Comparison of ENCODE assay signal across 8 mouse cellular contexts in genomic region chr10:110455063-110455837, GRCm38 (mm10). TPM values are rescaled to one million over a fixed set of nuclear protein-coding genes. Genes with fewer than 3 reads are reported as not detected.
DNase-seq lines count a peak whose midpoint lies in the region; ATAC-seq and TF ChIP-seq lines count a peak whose summit lies in the region.

No protein-coding gene starts in this region.

- no peak for TF ChIP-seq POLR2A in small intestine, adult 2 months (IDR thresholded peaks at IDR 0.05; ENCODE audit: low read depth, low read length)

- H3K4me1 ChIP-seq in heart, embryonic 12.5 days (replicated peaks), result peaks cover 6% of the 10 kb centered on the region
- H3K4me1 ChIP-seq in megakaryocyte, embryonic 14.5 days, result peaks cover 14% of the 10 kb centered on the region
- peaks cover 2% of the 10 kb centered on the region; the same call in 1 of the 2 replicates for H3K4me1 ChIP-seq in small intestine, adult 2 months (ENCODE audit: control insufficient read depth, insufficient read depth, insufficient read length, low read length)

- TF ChIP-seq CTCF in small intestine, adult 2 months (IDR thresholded peaks at IDR 0.05; ENCODE audit: extremely low read depth, insufficient read length, insufficient replicate concordance, low read depth, low read length), result no peak

- H3K9me3 ChIP-seq in heart, embryonic 12.5 days (replicated peaks), result no peaks in the 10 kb centered on the region
- H3K9me3 ChIP-seq in megakaryocyte, embryonic 14.5 days, result no peaks in the 10 kb centered on the region

- H3K4me3 ChIP-seq in heart, embryonic 12.5 days, result peak overlapping the region; percentile 62
- H3K4me3 ChIP-seq in megakaryocyte, embryonic 14.5 days (replicated peaks), result peak overlapping the region; percentile 88
- H3K4me3 ChIP-seq in small intestine, adult 2 months (ENCODE audit: low read depth, low read length), result peak overlapping the region; percentile 60

- no peaks in the 10 kb centered on the region for H3K36me3 ChIP-seq in heart, embryonic 12.5 days
- no peaks in the 10 kb centered on the region for H3K36me3 ChIP-seq in megakaryocyte, embryonic 14.5 days (replicated peaks; ENCODE audit: low read length)
- H3K36me3 ChIP-seq in small intestine, adult 2 months (ENCODE audit: control insufficient read depth, insufficient read depth, low read length), result no peaks in the 10 kb centered on the region

- under 1% methylated on average over 42 of the region's 45 CpGs for WGBS in heart, embryonic 12.5 days
- 2% methylated on average over 45 of the region's 45 CpGs for WGBS in small intestine, adult 2 months

- 0 out of 2 replicates have a peak, but pooled peaks have one; percentile 15 for ATAC-seq in heart, embryonic 12.5 days (ENCODE audit: insufficient number of reproducible peaks, low FRiP score)
- no peak for ATAC-seq in monocyte, adult 5-6 weeks (replicated peaks; ENCODE audit: insufficient number of reproducible peaks, low FRiP score, low TSS enrichment, poor library complexity, severe bottlenecking)

- no peak for DNase-seq in heart, adult 8-10 months (ENCODE audit: low spot score)
- peak; percentile 79 to 85 for DNase-seq in cerebellum, postnatal 10 days
- DNase-seq in frontal cortex, postnatal 14 days (ENCODE audit: low spot score in 2 of 2), result peak; percentile 26 to 40
- DNase-seq in layer of hippocampus, postnatal 14 days (ENCODE audit: low spot score in 2 of 2), result peak; percentile 31 to 51

- peak overlapping the region; percentile 67 for H3K9ac ChIP-seq in heart, embryonic 12.5 days

- H3K27me3 ChIP-seq in heart, embryonic 12.5 days (replicated peaks), result peaks cover 8% of the 10 kb centered on the region; the same call in 1 of the 2 replicates
- peaks cover 34% of the 10 kb centered on the region for H3K27me3 ChIP-seq in megakaryocyte, embryonic 14.5 days (replicated peaks)
- H3K27me3 ChIP-seq in small intestine, adult 2 months (ENCODE audit: control insufficient read depth, insufficient read depth, low read length), result peaks cover 22% of the 10 kb centered on the region

- H3K4me2 ChIP-seq in heart, embryonic 12.5 days, result peak overlapping the region; percentile 88

- H3K27ac ChIP-seq in heart, embryonic 12.5 days (ENCODE audit: poor library complexity, severe bottlenecking), result no peak overlapping the region
- H3K27ac ChIP-seq in small intestine, adult 2 months (ENCODE audit: insufficient read depth, low read depth, low read length), result no peak overlapping the region

RNA-seq across cellular contexts. Expression of gene Nav3, which starts 0.8 kb away (rescaled TPM):
- 1.6 and 1.9 TPM in 2 replicates for polyA plus RNA-seq in heart, embryonic 12.5 days (2016; fragmentation: Nextera tagmentation; extraction: Ambion mirVana)
- total RNA-seq in heart, adult 8-10 months (2022), result 1 to 10 TPM; 2.4 to 4.8 (median 3.4) TPM
- 100 to 1,000 TPM; 179 to 200 TPM for total RNA-seq in layer of hippocampus, postnatal 14 days (2021)
- not detected in 2 replicates for polyA plus RNA-seq in megakaryocyte, embryonic 14.5 days (2012; ENCODE audit: insufficient read depth, low replicate concordance)
- polyA plus RNA-seq in small intestine, adult 2 months (2012; rRNA removed), result 0.30 and 0.37 TPM in 2 replicates
- total RNA-seq in monocyte, adult 5-6 weeks (2017), result not detected in 3 replicates

Comparison
In these comparisons a context has a peak if more than half of its experiments do, and no peak if none do; other contexts are left out.
1. RNA of gene Nav3, which starts 0.8 kb away (total RNA-seq): 179 to 200 TPM in layer of hippocampus, postnatal 14 days; 2.4 to 4.8 TPM in heart, adult 8-10 months and not detected in monocyte, adult 5-6 weeks; every median in the first group is over 10 times any median in the second.
2. Peak in every context shown above with its lines, with median percentiles within 50 percentile points of each other: H3K4me3 ChIP-seq.